In the genomic region with DNA sequence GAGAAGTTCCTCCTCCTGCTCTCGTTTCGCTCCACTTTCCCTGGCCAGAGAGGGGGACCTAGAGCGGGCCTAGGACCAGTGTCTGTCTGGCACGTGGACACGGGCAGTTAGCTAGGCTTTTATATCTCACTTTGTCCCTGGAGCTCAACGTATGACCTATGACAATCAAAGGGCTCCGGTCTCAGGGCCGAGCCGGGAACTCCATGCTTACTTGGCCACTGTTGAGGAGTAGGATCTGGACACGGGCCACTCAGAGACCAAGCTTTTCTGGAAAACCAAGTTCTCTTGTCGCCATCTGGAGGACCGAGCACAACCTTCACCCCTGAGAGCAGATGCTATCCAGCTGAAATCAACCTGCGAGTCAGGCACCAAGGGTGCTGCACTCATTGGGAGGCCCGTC, we compare ENCODE assay signal across 8 mouse cellular contexts. TPM values are rescaled to one million over a fixed set of nuclear protein-coding genes. Genes with fewer than 3 reads are reported as not detected.
DNase-seq lines count a peak whose midpoint lies in the region; ATAC-seq and TF ChIP-seq lines count a peak whose summit lies in the region.

No protein-coding gene starts in this region.

- no peak for TF ChIP-seq EP300 in CH12.LX (IDR thresholded peaks at IDR 0.05; ENCODE audit: low read length)

- no peak for ATAC-seq in embryonic facial prominence, embryonic 11.5 days (replicated peaks; ENCODE audit: insufficient number of reproducible peaks, low FRiP score, low TSS enrichment, low read depth)
- ATAC-seq in heart, embryonic 11.5 days (replicated peaks; ENCODE audit: insufficient number of reproducible peaks, low FRiP score, low TSS enrichment), result no peak
- peak; percentile 35; the same call in 1 of the 2 replicates for ATAC-seq in kidney, embryonic 14.5 days (ENCODE audit: low FRiP score, low TSS enrichment)

- no peak for DNase-seq in CH12.LX (ENCODE audit: extremely low read depth)
- peak; percentile 74 for DNase-seq in adrenal gland, adult 2 months
- peak; percentile 48 for DNase-seq in embryonic facial prominence, embryonic 11.5 days (ENCODE audit: low spot score)
- peak; percentile 85 for DNase-seq in lung, postnatal 10 days
- DNase-seq in right cerebral cortex, postnatal 25 days, result peak; percentile 41
- DNase-seq in c-Kit-positive CD71-positive TER-119-positive erythroid progenitor cells, embryonic 14.5 days (ENCODE audit: low spot score), result no peak

- TF ChIP-seq POLR2A in CH12.LX (IDR thresholded peaks at IDR 0.05; ENCODE audit: low read depth, low read length), result no peak

- no peaks in the 10 kb centered on the region for H3K36me3 ChIP-seq in CH12.LX (replicated peaks in 1 of 2; ENCODE audit: control insufficient read depth in 1 of 2, insufficient read depth in 1 of 2, low read length in 1 of 2)
- H3K36me3 ChIP-seq in embryonic facial prominence, embryonic 11.5 days (replicated peaks; ENCODE audit: control insufficient read depth, insufficient read depth, low read depth, low read length), result no peaks in the 10 kb centered on the region
- H3K36me3 ChIP-seq in heart, embryonic 11.5 days (ENCODE audit: control insufficient read depth, insufficient read depth, low read length), result no peaks in the 10 kb centered on the region
- H3K36me3 ChIP-seq in kidney, embryonic 14.5 days (ENCODE audit: control insufficient read depth, insufficient read depth, low read length), result no peaks in the 10 kb centered on the region

- WGBS in embryonic facial prominence, embryonic 11.5 days, result 10% methylated on average over 14 of the region's 14 CpGs
- WGBS in heart, embryonic 11.5 days (ENCODE audit: insufficient replicate concordance), result 7% methylated on average over 14 of the region's 14 CpGs
- WGBS in kidney, embryonic 14.5 days, result 9% methylated on average over 14 of the region's 14 CpGs

- dilution Hi-C loops in CH12.LX (cut with MboI; ENCODE audit: extremely low pct_ligation_motif_present, extremely low pct_unique_long_range_greater_than_20kb, low sequenced_read_pairs), result no loop called here

- peak; percentile 46 for TF ChIP-seq RAD21 in CH12.LX (IDR thresholded peaks at IDR 0.05; ENCODE audit: low read depth, low read length)

- no peaks in the 10 kb centered on the region for H3K27me3 ChIP-seq in CH12.LX (replicated peaks)
- H3K27me3 ChIP-seq in embryonic facial prominence, embryonic 11.5 days (ENCODE audit: control insufficient read depth, insufficient read depth, low read length), result no peaks in the 10 kb centered on the region
- 0 out of 2 replicates have a peak, but pooled peaks cover 4% of the 10 kb centered on the region for H3K27me3 ChIP-seq in heart, embryonic 11.5 days (ENCODE audit: control insufficient read depth, insufficient read depth, low read length)
- H3K27me3 ChIP-seq in kidney, embryonic 14.5 days (ENCODE audit: control insufficient read depth, insufficient read depth, low read length), result no peaks in the 10 kb centered on the region

- TF ChIP-seq CTCF in CH12.LX (conservative IDR thresholded peaks at IDR 0.05 in 1 of 2, IDR thresholded peaks at IDR 0.05 in 1 of 2; ENCODE audit: low read depth in 2 of 2, low read length in 2 of 2), result peak in 1 of 2 experiments; percentile 53; a peak in 2 of 4 replicates

- no peak overlapping the region for H3K4me3 ChIP-seq in CH12.LX (replicated peaks in 1 of 3; ENCODE audit: low read depth in 2 of 3, low read length in 2 of 3, poor library complexity in 1 of 3)
- H3K4me3 ChIP-seq in embryonic facial prominence, embryonic 11.5 days (ENCODE audit: low read depth, low read length), result no peak overlapping the region
- peak overlapping the region; percentile 37 for H3K4me3 ChIP-seq in heart, embryonic 11.5 days (ENCODE audit: low read depth, low read length)
- H3K4me3 ChIP-seq in kidney, embryonic 14.5 days (ENCODE audit: low read length), result peak overlapping the region; percentile 45

- H3K4me2 ChIP-seq in CH12.LX (ENCODE audit: insufficient read depth, low read depth, poor library complexity, severe bottlenecking), result peak overlapping the region; percentile 45; the same call in 1 of the 2 replicates
- H3K4me2 ChIP-seq in embryonic facial prominence, embryonic 11.5 days (ENCODE audit: low read depth, low read length), result peak overlapping the region; percentile 87
- peak overlapping the region; percentile 79 for H3K4me2 ChIP-seq in heart, embryonic 11.5 days
- peak overlapping the region; percentile 88 for H3K4me2 ChIP-seq in kidney, embryonic 14.5 days (replicated peaks; ENCODE audit: low read depth, low read length)

- H3K9ac ChIP-seq in CH12.LX (ENCODE audit: insufficient read depth, low read depth), result no peak overlapping the region
- no peak overlapping the region for H3K9ac ChIP-seq in embryonic facial prominence, embryonic 11.5 days (replicated peaks; ENCODE audit: low read length)
- peak overlapping the region; percentile 53; the same call in 1 of the 2 replicates for H3K9ac ChIP-seq in heart, embryonic 11.5 days (ENCODE audit: low read depth, low read length)
- peak overlapping the region; percentile 50; the same call in 1 of the 2 replicates for H3K9ac ChIP-seq in kidney, embryonic 14.5 days (ENCODE audit: low read depth, low read length)

- no peak overlapping the region for H3K27ac ChIP-seq in CH12.LX (ENCODE audit: insufficient read depth, low read depth)
- H3K27ac ChIP-seq in embryonic facial prominence, embryonic 11.5 days (replicated peaks; ENCODE audit: low read depth, low read length), result no peak overlapping the region
- H3K27ac ChIP-seq in heart, embryonic 11.5 days (ENCODE audit: low read depth, low read length), result no peak overlapping the region
- no peak overlapping the region for H3K27ac ChIP-seq in kidney, embryonic 14.5 days (ENCODE audit: low read depth, low read length)

- H3K4me1 ChIP-seq in CH12.LX (ENCODE audit: control insufficient read depth in 1 of 2, insufficient read depth in 2 of 2), result peaks cover 2 to 12% of the 10 kb centered on the region in 2 experiments; a peak in 3 of 4 replicates
- peaks cover 2% of the 10 kb centered on the region; the same call in 1 of the 2 replicates for H3K4me1 ChIP-seq in embryonic facial prominence, embryonic 11.5 days (ENCODE audit: control insufficient read depth, insufficient read depth, low read length)
- peaks cover 6% of the 10 kb centered on the region for H3K4me1 ChIP-seq in heart, embryonic 11.5 days (ENCODE audit: control insufficient read depth, insufficient read depth, low read length)
- H3K4me1 ChIP-seq in kidney, embryonic 14.5 days (ENCODE audit: control insufficient read depth, insufficient read depth, low read length), result peaks cover 5% of the 10 kb centered on the region; the same call in 1 of the 2 replicates

- H3K79me2 ChIP-seq in CH12.LX (replicated peaks; ENCODE audit: control insufficient read depth, extremely low read depth, insufficient read depth, poor library complexity, severe bottlenecking), result no peaks in the 10 kb centered on the region

- in situ Hi-C loops in CH12.LX (cut with MboI; ENCODE audit: low pct_ligation_motif_present, low pct_unique_long_range_greater_than_20kb, low sequenced_read_pairs), result no loop called here

- H3K9me3 ChIP-seq in CH12.LX (replicated peaks; ENCODE audit: low read length), result no peaks in the 10 kb centered on the region
- no peaks in the 10 kb centered on the region for H3K9me3 ChIP-seq in embryonic facial prominence, embryonic 11.5 days (replicated peaks; ENCODE audit: control insufficient read depth, low read length)
- no peaks in the 10 kb centered on the region for H3K9me3 ChIP-seq in heart, embryonic 11.5 days (replicated peaks; ENCODE audit: control insufficient read depth, low read length)
- H3K9me3 ChIP-seq in kidney, embryonic 14.5 days (ENCODE audit: control insufficient read depth, low read length), result no peaks in the 10 kb centered on the region

TF ChIP-seq in CH12.LX, 34 proteins besides CTCF, POLR2A, EP300 and RAD21:
- TF ChIP-seq SMC3 (IDR thresholded peaks at IDR 0.05; ENCODE audit: low read depth, low read length) (peak; percentile 37; the same call in 1 of the 2 replicates), E2F4 (IDR thresholded peaks at IDR 0.05; ENCODE audit: insufficient replicate concordance, low read depth, low read length) (no peak)

RNA-seq across cellular contexts. Expression of gene Shisa4, which starts 6.1 kb away (rescaled TPM):
- total RNA-seq in CH12.LX (2012; rRNA removed), result 0.08 and 0.13 TPM in 2 replicates
- not detected in 2 replicates for total RNA-seq in CH12.LX (2014; rRNA removed)
- polyA plus RNA-seq in CH12.LX (2012; ENCODE audit: insufficient read length, low read depth), result 0.18 and 0.41 TPM in 2 replicates
- total RNA-seq in adrenal gland, adult 2 months (2021), result 10 to 100 TPM in 1 of 2 experiments, 1 to 10 TPM in 1; 9.6 to 11.7 TPM
- polyA plus RNA-seq in adrenal gland, adult 2 months (2012; rRNA removed), result 29.3 and 47.0 TPM in 2 replicates
- polyA plus RNA-seq in embryonic facial prominence, embryonic 11.5 days (2014; fragmentation: Nextera tagmentation; extraction: Ambion mirVana), result 29.2 and 32.3 TPM in 2 replicates
- 25.6 and 27.0 TPM in 2 replicates for polyA plus RNA-seq in heart, embryonic 11.5 days (2014; fragmentation: Nextera tagmentation; extraction: Ambion mirVana)
- 33.0 and 39.6 TPM in 2 replicates for polyA plus RNA-seq in kidney, embryonic 14.5 days (2014; fragmentation: Nextera tagmentation; extraction: Ambion mirVana)

RNA-seq across cellular contexts. Expression of gene Lmod1, which starts 44.4 kb away (rescaled TPM):
- total RNA-seq in CH12.LX (2012; rRNA removed) (not detected in 2 replicates), CH12.LX (2014; rRNA removed) (not detected in 2 replicates)
- polyA plus RNA-seq in CH12.LX (2012; ENCODE audit: insufficient read length, low read depth), result not detected in 2 replicates
- total RNA-seq in adrenal gland, adult 2 months (2021), result 1 to 10 TPM; 2.1 to 2.6 TPM
- polyA plus RNA-seq in adrenal gland, adult 2 months (2012; rRNA removed), result 0.77 and 1.1 TPM in 2 replicates
- polyA plus RNA-seq in embryonic facial prominence, embryonic 11.5 days (2014; fragmentation: Nextera tagmentation; extraction: Ambion mirVana), result 0.55 and 0.66 TPM in 2 replicates
- polyA plus RNA-seq in heart, embryonic 11.5 days (2014; fragmentation: Nextera tagmentation; extraction: Ambion mirVana), result 1.5 and 2.0 TPM in 2 replicates
- 0.27 and 0.55 TPM in 2 replicates for polyA plus RNA-seq in kidney, embryonic 14.5 days (2014; fragmentation: Nextera tagmentation; extraction: Ambion mirVana)

RNA-seq across cellular contexts. Expression of gene Timm17a, which starts 55.4 kb away (rescaled TPM):
- total RNA-seq in CH12.LX (2012; rRNA removed), result 126 and 180 TPM in 2 replicates
- total RNA-seq in CH12.LX (2014; rRNA removed), result 238 and 272 TPM in 2 replicates
- polyA plus RNA-seq in CH12.LX (2012; ENCODE audit: insufficient read length, low read depth), result 341 and 372 TPM in 2 replicates
- total RNA-seq in adrenal gland, adult 2 months (2021), result 100 to 1,000 TPM; 174 to 237 TPM
- 40.7 and 54.2 TPM in 2 replicates for polyA plus RNA-seq in adrenal gland, adult 2 months (2012; rRNA removed)
- 195 and 210 TPM in 2 replicates for polyA plus RNA-seq in embryonic facial prominence, embryonic 11.5 days (2014; fragmentation: Nextera tagmentation; extraction: Ambion mirVana)
- polyA plus RNA-seq in heart, embryonic 11.5 days (2014; fragmentation: Nextera tagmentation; extraction: Ambion mirVana), result 333 and 344 TPM in 2 replicates
- polyA plus RNA-seq in kidney, embryonic 14.5 days (2014; fragmentation: Nextera tagmentation; extraction: Ambion mirVana), result 213 and 232 TPM in 2 replicates

Comparison
In these comparisons a context has a peak if more than half of its experiments do, and no peak if none do; other contexts are left out.
1. DNase-seq: peak in adrenal gland, adult 2 months (single experiment), embryonic facial prominence, embryonic 11.5 days (single experiment), lung, postnatal 10 days (single experiment) and right cerebral cortex, postnatal 25 days (single experiment); none in CH12.LX (single experiment) and c-Kit-positive CD71-positive TER-119-positive erythroid progenitor cells, embryonic 14.5 days (single experiment).
2. H3K4me3 ChIP-seq: peak in heart, embryonic 11.5 days (single experiment) and kidney, embryonic 14.5 days (single experiment); none in CH12.LX (0 of 3) and embryonic facial prominence, embryonic 11.5 days (single experiment).
3. H3K9ac ChIP-seq: peak in heart, embryonic 11.5 days (single experiment) and kidney, embryonic 14.5 days (single experiment); none in CH12.LX (single experiment) and embryonic facial prominence, embryonic 11.5 days (single experiment).
4. RNA of gene Shisa4, which starts 6.1 kb away (polyA plus RNA-seq): 33.0 to 39.6 TPM in kidney, embryonic 14.5 days, 29.3 to 47.0 TPM in adrenal gland, adult 2 months, 29.2 to 32.3 TPM in embryonic facial prominence, embryonic 11.5 days and 25.6 to 27.0 TPM in heart, embryonic 11.5 days; 0.18 to 0.41 TPM in CH12.LX; every median in the first group is over 10 times any median in the second.
5. Peak in every context shown above with its lines, with median percentiles within 50 percentile points of each other: H3K4me2 ChIP-seq.